In the genomic region with DNA sequence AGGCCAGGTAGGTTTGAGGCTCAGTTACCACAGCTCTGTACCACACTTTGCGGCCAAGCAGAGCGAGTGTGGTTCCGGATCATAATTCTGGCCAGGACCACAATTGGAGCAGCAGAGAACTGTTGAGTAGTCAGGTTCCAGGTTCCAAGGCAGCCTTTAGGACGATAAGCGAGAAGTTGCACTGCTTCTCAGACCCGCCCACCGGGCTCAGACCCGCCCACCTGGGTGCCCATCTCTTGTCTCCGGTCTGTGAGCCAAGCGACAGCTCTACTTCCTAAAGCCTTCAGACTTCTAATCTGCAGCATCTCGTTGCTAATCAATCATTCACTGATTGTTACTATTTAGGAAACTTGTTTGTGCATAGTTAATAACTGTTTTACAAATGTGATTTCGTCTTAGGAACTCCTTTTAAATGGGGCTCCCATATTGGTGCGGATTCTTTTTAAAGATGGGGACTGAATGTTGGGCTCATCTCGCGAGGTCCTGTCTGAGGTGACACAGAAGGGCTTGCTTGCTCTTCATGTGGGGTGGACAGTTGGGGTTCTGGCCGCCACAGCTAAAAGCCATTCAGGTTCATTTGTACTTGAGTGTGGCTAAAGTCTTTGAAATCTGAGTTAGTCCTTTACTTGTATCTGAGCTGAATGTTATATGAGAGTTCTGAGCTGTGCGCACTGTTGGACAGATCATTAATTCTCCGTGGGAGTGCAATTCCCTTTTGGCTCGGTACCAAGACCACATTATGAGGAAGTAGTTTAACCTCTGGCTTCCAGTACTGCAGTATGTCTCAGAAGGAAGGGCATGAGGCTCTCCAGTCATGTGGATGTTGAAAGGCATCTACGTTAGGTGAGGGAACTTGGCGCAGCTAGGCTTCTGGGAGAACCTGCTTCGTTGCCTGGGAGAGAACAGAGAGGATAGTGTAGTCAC, we compare ENCODE assay signal across 10 mouse cellular contexts. TPM values are rescaled to one million over a fixed set of nuclear protein-coding genes. Genes with fewer than 3 reads are reported as not detected.
DNase-seq lines count a peak whose midpoint lies in the region; ATAC-seq and TF ChIP-seq lines count a peak whose summit lies in the region.
"Had no signal": no experiment of that assay in that cellular context is flagged by ENCODE, and none has a peak within 500 bp of the region (broad histone marks: within the 10 kb centered on the region; RNA-seq: fewer than 3 reads in every experiment).

No protein-coding gene starts in this region.

- TF ChIP-seq EP300 in MEL (IDR thresholded peaks at IDR 0.05; ENCODE audit: low read depth in 1 of 2, low read length in 2 of 2) = no peak

- no peaks in the 10 kb centered on the region for H3K79me2 ChIP-seq in MEL (ENCODE audit: control insufficient read depth, insufficient read depth, low read length, poor library complexity)

- no peak for TF ChIP-seq CTCF in MEL (IDR thresholded peaks at IDR 0.05 in 2 of 3, conservative IDR thresholded peaks at IDR 0.05 in 1 of 3; ENCODE audit: control insufficient read depth in 1 of 3, insufficient read depth in 1 of 3, low read depth in 2 of 3, low read length in 3 of 3, poor library complexity in 1 of 3, severe bottlenecking in 1 of 3)
- no peak for TF ChIP-seq CTCF in kidney, postnatal 0 days (IDR thresholded peaks at IDR 0.05; ENCODE audit: low read depth)

- TF ChIP-seq RAD21 in MEL (IDR thresholded peaks at IDR 0.05; ENCODE audit: low read depth, low read length) = no peak

- H3K27ac ChIP-seq in MEL (ENCODE audit: control insufficient read depth, low read depth, low read length) = no peak overlapping the region
- peak overlapping the region; percentile 54 for H3K27ac ChIP-seq in kidney, postnatal 0 days
- H3K27ac ChIP-seq in forebrain, embryonic 14.5 days (ENCODE audit: low read depth, low read length) = no peak overlapping the region
- H3K27ac ChIP-seq: embryonic facial prominence, embryonic 15.5 days had no signal

- peaks cover 0 to 15% of the 10 kb centered on the region in 2 experiments; a peak in 2 of 4 replicates for H3K36me3 ChIP-seq in MEL (ENCODE audit: control insufficient read depth in 1 of 2, insufficient read depth in 2 of 2, low read length in 2 of 2)
- H3K36me3 ChIP-seq in kidney, postnatal 0 days (ENCODE audit: insufficient read depth, low read length) = no peaks in the 10 kb centered on the region
- H3K36me3 ChIP-seq in forebrain, embryonic 14.5 days (ENCODE audit: control insufficient read depth, insufficient read depth, low read length) = no peaks in the 10 kb centered on the region
- H3K36me3 ChIP-seq: embryonic facial prominence, embryonic 15.5 days had no signal

- peak; percentile 65 for ATAC-seq in kidney, postnatal 0 days (replicated peaks; ENCODE audit: low FRiP score, low read depth)
- ATAC-seq in megakaryocyte, adult 5-6 weeks (ENCODE audit: poor library complexity, severe bottlenecking) = peak; percentile 79
- no peak for ATAC-seq in forebrain, embryonic 14.5 days

- DNase-seq in MEL (ENCODE audit: low read depth, low spot score) (peak; percentile 80), adipocyte (ENCODE audit: low spot score) (peak; percentile 41)
- peak; percentile 91 for DNase-seq in kidney, postnatal 0 days (ENCODE audit: low spot score)
- no peak for DNase-seq in right cerebral cortex, postnatal 4 days
- DNase-seq in spleen, adult 18-20 months = no peak
- DNase-seq in forebrain, embryonic 14.5 days (ENCODE audit: low spot score) = no peak
- DNase-seq: gastrocnemius, postnatal 10 days had no signal

- peaks cover 4 to 34% of the 10 kb centered on the region in 2 experiments; a peak in 3 of 4 replicates for H3K4me1 ChIP-seq in MEL (ENCODE audit: control insufficient read depth in 1 of 2, insufficient read depth in 2 of 2, low read length in 2 of 2)
- peaks cover 12% of the 10 kb centered on the region for H3K4me1 ChIP-seq in kidney, postnatal 0 days (replicated peaks; ENCODE audit: insufficient read depth, low read length)
- H3K4me1 ChIP-seq in forebrain, embryonic 14.5 days (ENCODE audit: control insufficient read depth, insufficient read depth, low read length) = no peaks in the 10 kb centered on the region

- H3K9me3 ChIP-seq in MEL (replicated peaks; ENCODE audit: insufficient read depth, low read length) = no peaks in the 10 kb centered on the region
- H3K9me3 ChIP-seq in kidney, postnatal 0 days (replicated peaks; ENCODE audit: low read length) = no peaks in the 10 kb centered on the region
- no peaks in the 10 kb centered on the region for H3K9me3 ChIP-seq in forebrain, embryonic 14.5 days (replicated peaks; ENCODE audit: control insufficient read depth, low read length)
- H3K9me3 ChIP-seq: embryonic facial prominence, embryonic 15.5 days had no signal

- H3K27me3 ChIP-seq in MEL (ENCODE audit: control insufficient read depth in 1 of 2, insufficient read depth in 2 of 2, low read length in 2 of 2) = no peaks in the 10 kb centered on the region
- H3K27me3 ChIP-seq in kidney, postnatal 0 days (ENCODE audit: insufficient read depth, low read length) = no peaks in the 10 kb centered on the region; the same call in 1 of the 2 replicates
- H3K27me3 ChIP-seq in forebrain, embryonic 14.5 days (replicated peaks; ENCODE audit: control insufficient read depth, insufficient read depth, low read length) = 0 out of 2 replicates have a peak, but pooled peaks cover 3% of the 10 kb centered on the region

- H3K9ac ChIP-seq in MEL (ENCODE audit: control insufficient read depth, low read depth, low read length, poor library complexity, severe bottlenecking) = no peak overlapping the region
- no peak overlapping the region for H3K9ac ChIP-seq in kidney, postnatal 0 days (ENCODE audit: low read depth, low read length)
- H3K9ac ChIP-seq in forebrain, embryonic 14.5 days (ENCODE audit: low read length) = no peak overlapping the region
- H3K9ac ChIP-seq: embryonic facial prominence, embryonic 15.5 days had no signal

- 27% methylated on average over 22 of the region's 22 CpGs for WGBS in kidney, postnatal 0 days
- WGBS in forebrain, embryonic 14.5 days = 63% methylated on average over 22 of the region's 22 CpGs

- H3K4me3 ChIP-seq in MEL (ENCODE audit: control insufficient read depth in 1 of 2, insufficient read depth in 1 of 2, low read depth in 2 of 2, low read length in 2 of 2) = no peak overlapping the region
- no peak overlapping the region for H3K4me3 ChIP-seq in kidney, postnatal 0 days (replicated peaks; ENCODE audit: low read depth, low read length)
- no peak overlapping the region for H3K4me3 ChIP-seq in forebrain, embryonic 14.5 days (ENCODE audit: low read depth, low read length)
- H3K4me3 ChIP-seq: embryonic facial prominence, embryonic 15.5 days had no signal

- 0 out of 2 replicates have a peak overlapping the region, but pooled peaks have one; percentile 16 for H3K4me2 ChIP-seq in kidney, postnatal 0 days (ENCODE audit: low read length)
- no peak overlapping the region for H3K4me2 ChIP-seq in forebrain, embryonic 14.5 days (ENCODE audit: low read length)
- H3K4me2 ChIP-seq: embryonic facial prominence, embryonic 15.5 days had no signal

- no peak for TF ChIP-seq POLR2A in MEL (IDR thresholded peaks at IDR 0.05; ENCODE audit: control insufficient read depth in 1 of 2, insufficient read depth in 1 of 2, low read depth in 1 of 2, low read length in 2 of 2, poor library complexity in 1 of 2)

TF ChIP-seq in MEL, 35 proteins besides CTCF, POLR2A, EP300 and RAD21:
- no peak for TF ChIP-seq MAFK (IDR thresholded peaks at IDR 0.05; ENCODE audit: borderline replicate concordance, low read depth, low read length)
- no peak for TF ChIP-seq GABPA (IDR thresholded peaks at IDR 0.05; ENCODE audit: low read depth, low read length)
- peak; percentile 53; the same call in 1 of the 2 replicates for TF ChIP-seq CHD2 (IDR thresholded peaks at IDR 0.05; ENCODE audit: low read length)
- TF ChIP-seq MYC (IDR thresholded peaks at IDR 0.05; ENCODE audit: low read depth, low read length) = no peak
- 0 out of 2 replicates have a peak, but pooled peaks have one; percentile 2 for TF ChIP-seq GATA1 (IDR thresholded peaks at IDR 0.05; ENCODE audit: low read depth, low read length)

RNA-seq across cellular contexts. Expression of gene Ccdc121, which starts 28.9 kb away (rescaled TPM):
- total RNA-seq in MEL (2012; rRNA removed) = not detected in 2 replicates
- not detected for polyA plus RNA-seq in MEL (2012; ENCODE audit: insufficient read depth in 1 of 2, insufficient read length in 2 of 2, low read depth in 1 of 2, low replicate concordance in 2 of 2, missing spikeins in 1 of 2)
- polyA plus RNA-seq in kidney, postnatal 0 days (2015; fragmentation: Nextera tagmentation; extraction: Ambion mirVana) = 0.14 and 0.17 TPM in 2 replicates
- total RNA-seq in megakaryocyte, adult 5-6 weeks (2015) = not detected in 2 replicates
- not detected in 2 replicates for total RNA-seq in megakaryocyte, adult 5-6 weeks (2017)
- polyA plus RNA-seq in forebrain, embryonic 14.5 days (2014; fragmentation: Nextera tagmentation; extraction: Ambion mirVana) = 0.09 TPM in 1 of 2 replicates, not detected in the other
- total RNA-seq: gastrocnemius, postnatal 10 days had no signal
- polyA plus RNA-seq: hindbrain, embryonic 11.5 days had no signal

RNA-seq across cellular contexts. Expression of gene Dnah14, which starts 36.3 kb away (rescaled TPM):
- 0.77 and 0.78 TPM in 2 replicates for total RNA-seq in MEL (2012; rRNA removed)
- 1 to 10 TPM in 1 of 2 experiments, not detected in 1; 1.2 TPM for polyA plus RNA-seq in MEL (2012; ENCODE audit: insufficient read depth in 1 of 2, insufficient read length in 2 of 2, low read depth in 1 of 2, low replicate concordance in 2 of 2, missing spikeins in 1 of 2)
- 0.88 and 1.1 TPM in 2 replicates for polyA plus RNA-seq in kidney, postnatal 0 days (2015; fragmentation: Nextera tagmentation; extraction: Ambion mirVana)
- total RNA-seq in megakaryocyte, adult 5-6 weeks (2015) = 0.09 TPM in 1 of 2 replicates, not detected in the other
- 2.9 and 3.0 TPM in 2 replicates for total RNA-seq in megakaryocyte, adult 5-6 weeks (2017)
- polyA plus RNA-seq in forebrain, embryonic 14.5 days (2014; fragmentation: Nextera tagmentation; extraction: Ambion mirVana) = 1.0 and 1.2 TPM in 2 replicates

Comparison
In these comparisons a context has a peak if more than half of its experiments do, and no peak if none do; other contexts are left out.
1. DNase-seq: peak in MEL (single experiment), adipocyte (single experiment) and kidney, postnatal 0 days (single experiment); none in right cerebral cortex, postnatal 4 days (single experiment), spleen, adult 18-20 months (0 of 2) and forebrain, embryonic 14.5 days (single experiment).